Mouse (Mus musculus): Measurements from ENCODE around the gene Srp9.

DNA sequence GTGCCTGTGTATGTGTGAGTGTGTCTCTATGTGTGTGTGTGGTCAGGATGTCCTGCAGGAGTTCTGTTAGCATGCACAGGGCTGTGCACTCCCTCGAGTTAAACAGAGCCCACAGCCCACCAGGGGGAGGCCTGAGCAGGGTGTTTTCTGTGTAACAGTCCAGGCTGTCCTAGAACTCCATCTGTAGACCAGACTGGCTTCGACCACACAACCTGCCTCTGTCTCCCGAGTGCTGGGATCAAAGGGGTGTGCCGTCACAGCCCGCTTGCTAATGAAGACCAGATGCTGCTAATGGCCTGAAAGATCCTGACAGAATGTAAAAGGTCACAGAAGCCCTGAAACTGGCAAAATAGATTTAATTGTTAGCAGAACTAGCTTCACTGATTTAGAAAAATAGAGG, 21.0 kb downstream of the Srp9 start:
- TF ChIP-seq MYOG (IDR thresholded peaks at IDR 0.05; ENCODE audit: control insufficient read depth in 1 of 3, insufficient read depth in 1 of 3, insufficient read length in 2 of 3, low read depth in 2 of 3) = no peak
- TF ChIP-seq MAX (IDR thresholded peaks at IDR 0.05; ENCODE audit: low read depth) = no peak
- no peak for TF ChIP-seq POLR2A (IDR thresholded peaks at IDR 0.05; ENCODE audit: insufficient read length, low read depth)
- no peak for TF ChIP-seq USF1 (IDR thresholded peaks at IDR 0.05; ENCODE audit: low read depth)
